Mouse (Mus musculus): ENCODE results near the gene Dtx4. TPM values are rescaled to one million over a fixed set of nuclear protein-coding genes. Genes with fewer than 3 reads are reported as not detected.

The Dtx4 gene
- polyA plus RNA-seq, 1 experiment from 2014 or later = 44.1 TPM

DNA sequence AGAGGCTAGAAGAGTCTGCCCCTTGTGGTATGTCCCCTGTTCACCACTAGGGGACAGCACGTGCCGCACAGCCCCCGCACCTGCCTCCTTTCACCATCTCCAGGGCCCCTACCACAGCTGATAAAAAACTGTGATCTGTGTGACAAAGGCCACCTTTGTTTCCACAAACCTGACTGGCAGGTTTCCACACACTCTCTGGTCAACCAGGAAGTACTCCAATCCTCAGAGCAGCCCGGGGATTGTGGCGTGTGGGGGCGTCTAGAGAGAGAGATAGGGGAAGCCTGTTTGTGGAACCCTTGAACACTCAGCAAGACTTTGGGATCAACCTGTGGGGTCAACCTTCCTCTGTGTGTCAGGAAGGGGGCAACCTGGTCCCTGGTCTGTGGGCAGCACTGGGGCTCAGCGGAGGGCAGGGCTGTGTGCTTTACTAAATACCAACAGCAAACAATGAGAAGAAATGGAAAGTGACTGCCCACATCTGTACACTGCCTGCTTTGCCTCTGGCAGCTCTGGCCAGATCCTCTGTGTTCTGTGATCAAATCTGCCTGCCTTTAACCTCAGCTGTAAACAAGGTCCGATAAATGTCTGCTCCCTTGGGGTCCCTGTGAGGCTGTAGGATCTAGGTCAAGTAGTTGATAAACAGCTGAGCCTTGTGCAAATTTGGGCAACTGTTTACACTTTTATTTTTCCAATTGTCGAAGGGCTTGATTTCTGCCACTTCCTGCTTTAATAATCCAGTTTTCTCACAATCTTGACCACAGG is 12.9 kb downstream of the Dtx4 start:
- no peak overlapping the region for H3K4me3 ChIP-seq (replicated peaks; ENCODE audit: low read length)
- WGBS = 8% methylated on average over 9 of the region's 9 CpGs
- H3K4me1 ChIP-seq (replicated peaks; ENCODE audit: control insufficient read depth, insufficient read depth, low read length) = peaks cover 40% of the 10 kb centered on the region
- peak overlapping the region; percentile 58 for H3K27ac ChIP-seq
- H3K27me3 ChIP-seq (ENCODE audit: control insufficient read depth, insufficient read depth, low read length) = no peaks in the 10 kb centered on the region
- 0 out of 2 replicates have a peak overlapping the region, but pooled peaks have one; percentile 13 for H3K9ac ChIP-seq
- 0 out of 2 replicates have a peak overlapping the region, but pooled peaks have one; percentile 14 for H3K4me2 ChIP-seq (replicated peaks)
- H3K36me3 ChIP-seq (replicated peaks; ENCODE audit: control insufficient read depth, insufficient read depth) = peaks cover 57% of the 10 kb centered on the region
- DNase-seq (ENCODE audit: low spot score) = no peak
- no peaks in the 10 kb centered on the region for H3K9me3 ChIP-seq (ENCODE audit: control insufficient read depth, low read length)
- ATAC-seq (ENCODE audit: low FRiP score) = 0 out of 2 replicates have a peak, but pooled peaks have one; percentile 10

DNA sequence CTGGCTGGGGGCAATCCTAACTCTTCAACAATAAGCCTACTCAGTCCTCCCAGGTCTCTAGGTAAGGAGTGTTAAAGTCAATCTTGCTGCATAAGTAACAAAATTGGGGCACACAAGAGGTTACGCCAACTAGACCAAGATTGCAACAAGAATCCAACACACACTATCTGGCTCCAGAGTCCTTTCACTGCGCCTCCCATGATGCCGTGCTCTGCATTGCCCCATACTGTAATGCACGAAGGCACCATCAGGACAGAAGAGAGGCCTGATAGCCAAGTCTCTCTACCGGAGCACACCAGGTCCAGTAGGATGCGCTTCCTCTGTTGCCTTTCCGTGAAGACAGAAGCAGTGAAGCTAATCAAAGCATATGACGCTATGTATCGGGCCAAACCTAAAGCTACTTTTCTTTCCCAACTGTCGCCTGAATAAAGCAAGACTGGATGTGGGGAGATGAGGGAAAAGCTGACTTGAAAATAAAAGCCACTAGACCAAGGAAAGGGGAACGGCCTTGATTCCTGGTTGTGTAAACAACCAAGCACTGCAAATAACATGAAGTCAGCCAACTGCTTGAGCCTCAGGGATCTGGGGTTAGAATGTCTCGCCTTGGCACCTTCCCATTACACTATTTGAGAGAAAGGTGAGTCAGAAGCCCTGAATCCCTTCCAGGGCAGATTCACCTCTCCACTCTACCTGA is 13.6 kb downstream of the Dtx4 start:
- 0 out of 2 replicates have a peak overlapping the region, but pooled peaks have one; percentile 58 for H3K27ac ChIP-seq
- no peak overlapping the region for H3K4me3 ChIP-seq (replicated peaks; ENCODE audit: low read length)
- 82% methylated on average over 12 of the region's 12 CpGs for WGBS

DNA sequence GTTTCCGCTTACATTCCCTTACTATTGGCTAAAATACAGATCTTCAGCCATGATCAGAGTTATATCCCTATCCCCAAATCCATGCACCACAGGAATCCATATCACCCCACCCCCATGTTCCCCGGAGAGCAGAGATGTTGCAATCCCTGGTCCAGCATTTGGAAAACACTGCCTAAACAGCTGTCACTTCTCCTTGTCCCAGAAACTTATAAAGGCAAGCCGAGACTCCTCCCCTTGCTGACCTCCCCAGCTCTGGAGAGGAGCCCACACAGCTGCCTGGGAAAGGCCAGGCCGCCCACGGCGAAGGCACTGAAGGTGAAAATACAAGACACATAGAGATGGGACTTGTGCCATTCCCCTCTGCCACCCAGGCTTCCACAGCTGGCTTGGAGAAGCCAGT is 14.4 kb downstream of the Dtx4 start:
- Histone ChIP-seq H3K27me3 (ENCODE audit: control insufficient read depth, insufficient read depth, low read length) (no peaks in the 10 kb centered on the region), H3K36me3 (replicated peaks; ENCODE audit: control insufficient read depth, insufficient read depth) (peaks cover 68% of the 10 kb centered on the region), H3K9ac (no peak overlapping the region), H3K4me3 (replicated peaks; ENCODE audit: low read length) (no peak overlapping the region), H3K9me3 (ENCODE audit: control insufficient read depth, low read length) (no peaks in the 10 kb centered on the region), H3K4me1 (replicated peaks; ENCODE audit: control insufficient read depth, insufficient read depth, low read length) (peaks cover 30% of the 10 kb centered on the region), H3K4me2 (replicated peaks) (no peak overlapping the region), H3K27ac (peak overlapping the region; percentile 0; the same call in 1 of the 2 replicates)
- DNase-seq (ENCODE audit: low spot score) = no peak
- ATAC-seq (ENCODE audit: low FRiP score) = no peak
- 60% methylated on average over 6 of the region's 6 CpGs for WGBS

More for the DNA sequence above, 13.6 kb downstream of the Dtx4 start:
- peaks cover 65% of the 10 kb centered on the region for H3K36me3 ChIP-seq (replicated peaks; ENCODE audit: control insufficient read depth, insufficient read depth)
- H3K27me3 ChIP-seq (ENCODE audit: control insufficient read depth, insufficient read depth, low read length) = no peaks in the 10 kb centered on the region
- peaks cover 38% of the 10 kb centered on the region for H3K4me1 ChIP-seq (replicated peaks; ENCODE audit: control insufficient read depth, insufficient read depth, low read length)
- no peak overlapping the region for H3K9ac ChIP-seq
- ATAC-seq (ENCODE audit: low FRiP score) = no peak
- H3K4me2 ChIP-seq (replicated peaks) = no peak overlapping the region
- DNase-seq (ENCODE audit: low spot score) = no peak
- H3K9me3 ChIP-seq (ENCODE audit: control insufficient read depth, low read length) = no peaks in the 10 kb centered on the region

DNA sequence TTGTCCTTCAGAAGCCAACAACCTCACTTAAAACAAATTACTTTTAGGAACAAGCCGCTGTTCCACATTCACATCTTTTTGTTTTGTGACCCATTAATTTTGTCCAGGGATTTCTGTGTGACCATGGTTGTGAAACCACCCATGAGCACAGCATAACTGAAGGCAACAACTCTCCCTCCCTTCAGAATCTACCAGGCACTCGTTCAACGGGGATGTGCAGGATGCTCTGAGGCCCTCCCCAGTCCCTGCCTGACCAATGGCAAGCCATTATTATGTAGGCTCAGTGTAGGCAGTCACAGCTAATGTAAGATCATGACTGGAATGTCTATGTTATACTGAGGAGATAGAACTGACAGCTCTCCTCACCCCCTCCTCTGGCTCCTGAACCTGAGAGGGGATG is 15.6 kb downstream of the Dtx4 start:
- H3K4me1 ChIP-seq (replicated peaks; ENCODE audit: control insufficient read depth, insufficient read depth, low read length) = peaks cover 27% of the 10 kb centered on the region
- peaks cover 68% of the 10 kb centered on the region for H3K36me3 ChIP-seq (replicated peaks; ENCODE audit: control insufficient read depth, insufficient read depth)
- ATAC-seq (ENCODE audit: low FRiP score) (no peak), DNase-seq (ENCODE audit: low spot score) (no peak)
- H3K9ac ChIP-seq = no peak overlapping the region
- H3K27ac ChIP-seq = no peak overlapping the region
- no peak overlapping the region for H3K4me3 ChIP-seq (replicated peaks; ENCODE audit: low read length)
- no peaks in the 10 kb centered on the region for H3K27me3 ChIP-seq (ENCODE audit: control insufficient read depth, insufficient read depth, low read length)
- no peaks in the 10 kb centered on the region for H3K9me3 ChIP-seq (ENCODE audit: control insufficient read depth, low read length)
- 51% methylated on average over 3 of the region's 3 CpGs for WGBS
- no peak overlapping the region for H3K4me2 ChIP-seq (replicated peaks)

DNA sequence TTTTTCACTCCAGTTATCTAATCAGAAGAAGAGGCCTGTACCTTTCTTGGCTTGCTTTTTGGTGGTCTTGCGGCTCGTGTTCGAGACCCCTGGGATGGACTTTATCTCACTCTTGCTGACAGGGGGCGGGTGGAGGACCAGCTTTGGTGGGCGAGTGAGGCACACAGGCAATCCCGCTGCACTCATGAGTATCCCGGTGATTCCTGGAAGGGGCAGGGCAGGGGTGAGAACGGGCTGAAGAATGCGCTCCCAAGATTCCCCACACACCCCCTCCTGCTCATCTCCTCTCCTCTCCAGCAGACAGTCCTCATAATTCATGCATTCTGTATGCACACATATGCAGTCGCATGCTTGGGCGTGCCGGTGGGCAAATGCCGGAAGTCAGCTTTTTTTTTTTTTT is 16.0 kb downstream of the Dtx4 start:
- Histone ChIP-seq H3K36me3 (replicated peaks; ENCODE audit: control insufficient read depth, insufficient read depth) (peaks cover 68% of the 10 kb centered on the region), H3K27ac (peak overlapping the region; percentile 47; the same call in 1 of the 2 replicates), H3K27me3 (ENCODE audit: control insufficient read depth, insufficient read depth, low read length) (no peaks in the 10 kb centered on the region), H3K4me2 (replicated peaks) (no peak overlapping the region), H3K9me3 (ENCODE audit: control insufficient read depth, low read length) (no peaks in the 10 kb centered on the region), H3K9ac (no peak overlapping the region), H3K4me1 (replicated peaks; ENCODE audit: control insufficient read depth, insufficient read depth, low read length) (peaks cover 22% of the 10 kb centered on the region), H3K4me3 (replicated peaks; ENCODE audit: low read length) (no peak overlapping the region)
- WGBS = 78% methylated on average over 13 of the region's 13 CpGs
- ATAC-seq (ENCODE audit: low FRiP score) (no peak), DNase-seq (ENCODE audit: low spot score) (no peak)

DNA sequence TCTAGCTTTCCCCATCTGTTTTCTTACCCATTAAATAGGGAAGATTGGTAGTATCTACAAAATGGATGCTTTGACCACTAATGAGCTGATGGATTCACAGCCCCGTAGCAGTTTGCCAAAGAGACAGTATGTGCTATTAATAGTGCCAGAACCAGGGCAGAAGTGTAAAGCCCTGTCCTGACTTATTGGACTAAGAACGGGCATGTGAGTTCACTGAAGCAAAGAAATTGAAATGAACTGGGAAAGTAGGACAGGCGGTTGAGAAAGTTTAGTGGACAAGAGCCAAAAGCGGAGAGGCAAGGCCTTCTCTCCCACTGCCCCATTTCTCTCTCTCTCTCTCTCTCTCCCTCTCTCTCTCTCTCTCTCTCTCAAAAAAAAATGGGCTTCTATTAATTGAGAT is 17.0 kb downstream of the Dtx4 start:
- H3K4me2 ChIP-seq (replicated peaks) = no peak overlapping the region
- H3K9me3 ChIP-seq (ENCODE audit: control insufficient read depth, low read length) = no peaks in the 10 kb centered on the region
- no peak overlapping the region for H3K4me3 ChIP-seq (replicated peaks; ENCODE audit: low read length)
- H3K27me3 ChIP-seq (ENCODE audit: control insufficient read depth, insufficient read depth, low read length) = no peaks in the 10 kb centered on the region
- H3K36me3 ChIP-seq (replicated peaks; ENCODE audit: control insufficient read depth, insufficient read depth) = peaks cover 72% of the 10 kb centered on the region
- 63% methylated on average over 4 of the region's 4 CpGs for WGBS
- H3K9ac ChIP-seq = no peak overlapping the region
- ATAC-seq (ENCODE audit: low FRiP score) = no peak
- no peak for DNase-seq (ENCODE audit: low spot score)
- peaks cover 14% of the 10 kb centered on the region for H3K4me1 ChIP-seq (replicated peaks; ENCODE audit: control insufficient read depth, insufficient read depth, low read length)
- no peak overlapping the region for H3K27ac ChIP-seq

DNA sequence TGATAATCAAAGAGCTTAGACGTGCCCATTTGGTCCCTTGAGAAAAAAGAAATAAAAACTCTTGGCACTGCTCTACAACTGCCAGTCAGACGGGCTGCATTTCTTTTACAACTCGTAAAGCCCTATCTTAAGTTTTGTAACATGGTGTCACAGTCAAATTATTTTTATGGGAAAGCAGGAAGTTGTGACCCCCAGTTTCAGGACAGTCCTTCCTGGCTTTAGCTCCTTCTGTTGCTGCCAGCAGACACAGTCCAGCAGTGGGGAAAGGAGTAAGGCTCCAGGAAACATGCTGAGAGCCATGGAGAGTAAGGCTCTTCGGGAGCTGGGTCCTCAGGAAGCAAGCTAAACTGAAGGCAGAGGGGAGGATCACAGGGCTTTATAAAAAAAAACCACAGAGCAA is 17.5 kb downstream of the Dtx4 start:
- H3K4me2 ChIP-seq (replicated peaks) = no peak overlapping the region
- no peaks in the 10 kb centered on the region for H3K27me3 ChIP-seq (ENCODE audit: control insufficient read depth, insufficient read depth, low read length)
- peaks cover 76% of the 10 kb centered on the region for H3K36me3 ChIP-seq (replicated peaks; ENCODE audit: control insufficient read depth, insufficient read depth)
- ATAC-seq (ENCODE audit: low FRiP score) (no peak), DNase-seq (ENCODE audit: low spot score) (no peak)
- no peak overlapping the region for H3K27ac ChIP-seq
- no peak overlapping the region for H3K9ac ChIP-seq
- H3K4me1 ChIP-seq (replicated peaks; ENCODE audit: control insufficient read depth, insufficient read depth, low read length) = peaks cover 10% of the 10 kb centered on the region
- no peak overlapping the region for H3K4me3 ChIP-seq (replicated peaks; ENCODE audit: low read length)
- 69% methylated on average over 4 of the region's 4 CpGs for WGBS
- no peaks in the 10 kb centered on the region for H3K9me3 ChIP-seq (ENCODE audit: control insufficient read depth, low read length)

DNA sequence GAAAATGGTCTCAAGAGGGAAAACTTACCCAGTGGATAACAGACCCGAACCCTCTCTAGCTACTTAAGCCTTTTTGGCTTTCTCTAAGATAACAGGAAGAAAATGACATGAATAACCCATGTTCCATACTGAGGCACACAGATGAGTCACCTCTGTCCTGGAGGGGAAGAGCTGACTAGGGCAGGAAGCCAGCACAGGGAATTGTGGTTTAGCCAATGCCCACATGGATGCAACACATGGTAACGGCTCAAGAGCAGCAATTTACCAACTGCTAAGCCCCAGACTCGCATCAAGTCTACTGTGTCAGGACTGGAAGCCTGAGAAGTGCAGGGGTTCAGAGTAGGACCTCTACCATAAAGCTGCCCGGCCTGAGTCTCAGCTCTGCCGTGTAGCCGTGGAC is 22.9 kb downstream of the Dtx4 start:
- peaks cover 94% of the 10 kb centered on the region for H3K36me3 ChIP-seq (replicated peaks; ENCODE audit: control insufficient read depth, insufficient read depth)
- no peak overlapping the region for H3K9ac ChIP-seq
- H3K4me3 ChIP-seq (replicated peaks; ENCODE audit: low read length) = no peak overlapping the region
- no peaks in the 10 kb centered on the region for H3K27me3 ChIP-seq (ENCODE audit: control insufficient read depth, insufficient read depth, low read length)
- peaks cover 9% of the 10 kb centered on the region for H3K4me1 ChIP-seq (replicated peaks; ENCODE audit: control insufficient read depth, insufficient read depth, low read length)
- 89% methylated on average over 6 of the region's 6 CpGs for WGBS
- 0 out of 2 replicates have a peak overlapping the region, but pooled peaks have one; percentile 4 for H3K27ac ChIP-seq
- ATAC-seq (ENCODE audit: low FRiP score) = no peak
- no peak for DNase-seq (ENCODE audit: low spot score)
- H3K9me3 ChIP-seq (ENCODE audit: control insufficient read depth, low read length) = no peaks in the 10 kb centered on the region
- no peak overlapping the region for H3K4me2 ChIP-seq (replicated peaks)

DNA sequence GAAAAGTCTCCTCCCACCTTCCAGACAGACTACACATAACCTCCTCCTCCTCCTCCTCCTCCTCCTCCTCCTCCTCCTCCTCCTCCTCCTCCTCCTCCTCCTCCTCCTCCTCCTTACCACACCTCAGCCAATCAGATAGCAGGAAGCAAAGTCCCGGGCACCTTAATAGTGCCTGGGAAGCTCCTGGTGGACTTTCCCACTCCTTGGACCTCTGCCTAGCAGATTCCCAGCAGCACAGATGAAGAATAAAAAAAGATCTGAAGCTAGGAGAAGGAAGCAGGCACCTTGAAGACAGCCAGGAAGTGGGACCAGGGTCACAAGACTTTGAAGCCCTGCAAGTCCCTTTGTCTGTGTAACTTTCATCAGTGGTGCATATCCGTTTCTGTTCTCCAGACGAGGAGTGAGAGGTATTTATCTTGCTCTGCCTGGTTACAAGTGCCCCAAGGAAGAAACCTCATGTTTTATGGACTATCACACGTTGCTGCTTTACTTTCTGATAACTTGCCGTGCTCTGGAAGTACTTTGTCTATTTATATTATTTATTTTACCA is 24.5 kb downstream of the Dtx4 start:
- no peak overlapping the region for H3K9ac ChIP-seq
- WGBS = 57% methylated on average over 5 of the region's 5 CpGs
- H3K4me2 ChIP-seq (replicated peaks) = no peak overlapping the region
- H3K4me1 ChIP-seq (replicated peaks; ENCODE audit: control insufficient read depth, insufficient read depth, low read length) = peaks cover 9% of the 10 kb centered on the region
- H3K27me3 ChIP-seq (ENCODE audit: control insufficient read depth, insufficient read depth, low read length) = no peaks in the 10 kb centered on the region
- no peaks in the 10 kb centered on the region for H3K9me3 ChIP-seq (ENCODE audit: control insufficient read depth, low read length)
- ATAC-seq (ENCODE audit: low FRiP score) = no peak
- no peak overlapping the region for H3K4me3 ChIP-seq (replicated peaks; ENCODE audit: low read length)
- no peak for DNase-seq (ENCODE audit: low spot score)
- H3K27ac ChIP-seq = no peak overlapping the region
- H3K36me3 ChIP-seq (replicated peaks; ENCODE audit: control insufficient read depth, insufficient read depth) = peaks cover 94% of the 10 kb centered on the region
